Mouse (Mus musculus): ENCODE measurements around the gene Kifc1. TPM values are rescaled to one million over a fixed set of nuclear protein-coding genes. Genes with fewer than 3 reads are reported as not detected.

Gene Kifc1
- polyA plus RNA-seq, 1 experiment from 2014 or later: 5.4 TPM

Small RNA genes within 50 kb of the gene (microRNA-seq; reads per million reads assigned to microRNA genes)
- gene Gm27740: not detected

Other genes with a start within 250 kb of the Kifc1 start
- gene Hnrnpm, start 203.8 kb downstream of the Kifc1 start, polyA plus RNA-seq (2014; fragmentation: Nextera tagmentation; extraction: Ambion mirVana): 185 and 197 TPM in 2 replicates
- 71.0 and 85.3 TPM in 2 replicates for gene March2, start 172.0 kb downstream of the Kifc1 start, polyA plus RNA-seq (2014; fragmentation: Nextera tagmentation; extraction: Ambion mirVana)
- 300 and 314 TPM in 2 replicates for gene Rab11b, start 130.1 kb downstream of the Kifc1 start, polyA plus RNA-seq (2014; fragmentation: Nextera tagmentation; extraction: Ambion mirVana)
- 13.5 and 16.4 TPM in 2 replicates for gene Angptl4, start 108.8 kb downstream of the Kifc1 start, polyA plus RNA-seq (2014; fragmentation: Nextera tagmentation; extraction: Ambion mirVana)
- gene Kank3, start 80.1 kb downstream of the Kifc1 start, polyA plus RNA-seq (2014; fragmentation: Nextera tagmentation; extraction: Ambion mirVana): 53.8 and 54.2 TPM in 2 replicates
- 653 and 768 TPM in 2 replicates for gene Rps28, start 66.1 kb downstream of the Kifc1 start, polyA plus RNA-seq (2014; fragmentation: Nextera tagmentation; extraction: Ambion mirVana)
- gene Ndufa7, start 66.1 kb downstream of the Kifc1 start, polyA plus RNA-seq (2014; fragmentation: Nextera tagmentation; extraction: Ambion mirVana): 628 and 707 TPM in 2 replicates
- 43.5 and 49.2 TPM in 2 replicates for gene Cd320, start 47.6 kb downstream of the Kifc1 start, polyA plus RNA-seq (2014; fragmentation: Nextera tagmentation; extraction: Ambion mirVana)
- not detected in 2 replicates for gene Gm7029, start 16.8 kb downstream of the Kifc1 start, polyA plus RNA-seq (2014; fragmentation: Nextera tagmentation; extraction: Ambion mirVana)
- gene Platr17, start 14.5 kb upstream of the Kifc1 start, polyA plus RNA-seq (2014; fragmentation: Nextera tagmentation; extraction: Ambion mirVana): 0.26 and 0.35 TPM in 2 replicates
- gene Daxx, start 18.8 kb upstream of the Kifc1 start, polyA plus RNA-seq (2014; fragmentation: Nextera tagmentation; extraction: Ambion mirVana): 24.5 and 27.2 TPM in 2 replicates
- 44.9 and 47.1 TPM in 2 replicates for gene Tapbp, start 25.2 kb upstream of the Kifc1 start, polyA plus RNA-seq (2014; fragmentation: Nextera tagmentation; extraction: Ambion mirVana)
- 4.5 and 8.9 TPM in 2 replicates for gene Zbtb22, start 25.2 kb upstream of the Kifc1 start, polyA plus RNA-seq (2014; fragmentation: Nextera tagmentation; extraction: Ambion mirVana)
- gene Rgl2, start 38.9 kb upstream of the Kifc1 start, polyA plus RNA-seq (2014; fragmentation: Nextera tagmentation; extraction: Ambion mirVana): 30.3 and 38.9 TPM in 2 replicates
- gene Pfdn6, start 49.7 kb upstream of the Kifc1 start, polyA plus RNA-seq (2014; fragmentation: Nextera tagmentation; extraction: Ambion mirVana): 110 TPM in 2 replicates
- 14.7 and 15.5 TPM in 2 replicates for gene Wdr46, start 50.0 kb upstream of the Kifc1 start, polyA plus RNA-seq (2014; fragmentation: Nextera tagmentation; extraction: Ambion mirVana)
- 3.8 and 4.6 TPM in 2 replicates for gene B3galt4, start 60.8 kb upstream of the Kifc1 start, polyA plus RNA-seq (2014; fragmentation: Nextera tagmentation; extraction: Ambion mirVana)
- gene Vps52, start 65.2 kb upstream of the Kifc1 start, polyA plus RNA-seq (2014; fragmentation: Nextera tagmentation; extraction: Ambion mirVana): 27.6 and 30.6 TPM in 2 replicates
- 1,085 and 1,186 TPM in 2 replicates for gene Rps18, start 65.3 kb upstream of the Kifc1 start, polyA plus RNA-seq (2014; fragmentation: Nextera tagmentation; extraction: Ambion mirVana)
- 32.3 and 37.8 TPM in 2 replicates for gene H2-K1, start 109.7 kb upstream of the Kifc1 start, polyA plus RNA-seq (2014; fragmentation: Nextera tagmentation; extraction: Ambion mirVana)
- 5.4 and 7.4 TPM in 2 replicates for gene Ring1, start 134.0 kb upstream of the Kifc1 start, polyA plus RNA-seq (2014; fragmentation: Nextera tagmentation; extraction: Ambion mirVana)
- 46.8 and 57.7 TPM in 2 replicates for gene H2-Ke6, start 137.4 kb upstream of the Kifc1 start, polyA plus RNA-seq (2014; fragmentation: Nextera tagmentation; extraction: Ambion mirVana)
- gene Slc39a7, start 141.0 kb upstream of the Kifc1 start, polyA plus RNA-seq (2014; fragmentation: Nextera tagmentation; extraction: Ambion mirVana): 48.0 and 53.2 TPM in 2 replicates
- 14.2 and 16.4 TPM in 2 replicates for gene Rxrb, start 141.2 kb upstream of the Kifc1 start, polyA plus RNA-seq (2014; fragmentation: Nextera tagmentation; extraction: Ambion mirVana)
- gene Col11a2, start 148.8 kb upstream of the Kifc1 start, polyA plus RNA-seq (2014; fragmentation: Nextera tagmentation; extraction: Ambion mirVana): 0.32 and 0.51 TPM in 2 replicates
- 0.78 TPM in 1 of 2 replicates, not detected in the other for gene H2-Oa, start 201.7 kb upstream of the Kifc1 start, polyA plus RNA-seq (2014; fragmentation: Nextera tagmentation; extraction: Ambion mirVana)
- 5.7 and 9.3 TPM in 2 replicates for gene H2-DMa, start 228.9 kb upstream of the Kifc1 start, polyA plus RNA-seq (2014; fragmentation: Nextera tagmentation; extraction: Ambion mirVana)
- gene Brd2, start 232.0 kb upstream of the Kifc1 start, polyA plus RNA-seq (2014; fragmentation: Nextera tagmentation; extraction: Ambion mirVana): 72.8 and 74.9 TPM in 2 replicates

Data from heart, embryonic 14.5 days (tissue).